Mouse (Mus musculus): Measurements from ENCODE around the gene Gm20388. TPM values are rescaled to one million over a fixed set of nuclear protein-coding genes. Genes with fewer than 3 reads are reported as not detected.

Gene Gm20388
- total and polyA plus RNA-seq, 3 experiments = 0.02 to 0.05 TPM; not detected in 1

DNA sequence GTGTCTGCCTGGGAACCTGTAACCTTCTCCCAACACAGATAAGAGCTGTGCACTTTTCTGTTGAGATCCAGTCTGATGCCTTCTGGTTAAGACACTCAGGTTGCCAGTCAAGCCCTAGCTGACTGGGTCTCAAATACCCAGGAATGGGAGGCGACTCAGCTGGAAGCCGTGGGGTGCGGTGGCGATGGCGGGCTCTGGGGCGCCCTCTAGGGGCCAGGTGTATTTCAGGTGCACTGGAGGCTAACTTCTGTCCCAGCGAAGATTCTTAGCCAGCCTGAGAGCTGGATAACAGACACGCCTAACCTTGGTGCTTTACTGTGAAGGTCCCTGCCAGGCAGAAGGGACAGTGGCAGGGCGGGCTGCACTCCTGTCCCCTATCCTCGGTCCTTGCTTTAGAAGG is 976.6 kb downstream of the Gm20388 start:
- DNase-seq (ENCODE audit: low spot score) = no peak
- Histone ChIP-seq H3K4me1 (ENCODE audit: insufficient read depth, low read depth, low read length) (no peaks in the 10 kb centered on the region), H3K36me3 (replicated peaks) (no peaks in the 10 kb centered on the region), H3K27me3 (ENCODE audit: insufficient read depth, low read length) (no peaks in the 10 kb centered on the region), H3K4me3 (ENCODE audit: low read depth, low read length) (no peak overlapping the region), H3K9me3 (replicated peaks) (peaks cover 70% of the 10 kb centered on the region)
- TF ChIP-seq GATA2 (IDR thresholded peaks at IDR 0.05; ENCODE audit: borderline replicate concordance, low read depth, low read length) = no peak
- no peak for TF ChIP-seq CTCF (IDR thresholded peaks at IDR 0.05; ENCODE audit: low read depth, low read length)
- no peak for TF ChIP-seq POLR2AphosphoS5 (IDR thresholded peaks at IDR 0.05; ENCODE audit: insufficient replicate concordance, low read depth, low read length)
- TF ChIP-seq GATA1 (IDR thresholded peaks at IDR 0.05; ENCODE audit: borderline replicate concordance, low read length) = no peak
- no peak for TF ChIP-seq TAL1 (conservative IDR thresholded peaks at IDR 0.05; ENCODE audit: low read depth, low read length)
- ATAC-seq (ENCODE audit: extremely low read depth, insufficient number of reproducible peaks, low FRiP score, poor library complexity, severe bottlenecking) = no peak

DNA sequence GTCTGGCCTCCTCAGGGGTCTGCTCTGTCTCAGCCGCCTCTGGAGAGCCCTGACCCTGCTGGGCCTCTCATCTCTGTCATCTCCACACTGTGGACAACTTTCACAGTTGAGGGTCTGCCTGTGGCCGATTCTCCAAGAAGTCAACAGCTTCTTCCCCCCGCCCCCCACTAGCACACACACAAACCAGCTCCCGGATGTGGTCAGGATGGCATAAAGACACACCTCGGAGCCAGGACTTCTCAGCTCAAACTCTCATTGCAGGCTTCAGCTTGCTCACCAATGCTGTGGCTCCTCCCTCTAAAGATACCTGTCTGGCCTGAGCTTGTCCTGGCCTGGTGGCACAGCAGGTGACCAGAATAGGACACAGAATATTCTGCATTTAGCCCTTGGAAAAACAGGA is 977.4 kb downstream of the Gm20388 start:
- peaks cover 73% of the 10 kb centered on the region for H3K9me3 ChIP-seq (replicated peaks)
- no peaks in the 10 kb centered on the region for H3K27me3 ChIP-seq (ENCODE audit: insufficient read depth, low read length)
- no peaks in the 10 kb centered on the region for H3K36me3 ChIP-seq (replicated peaks)
- no peak for TF ChIP-seq GATA1 (IDR thresholded peaks at IDR 0.05; ENCODE audit: borderline replicate concordance, low read length)
- TF ChIP-seq TAL1 (conservative IDR thresholded peaks at IDR 0.05; ENCODE audit: low read depth, low read length) = no peak
- no peak for TF ChIP-seq GATA2 (IDR thresholded peaks at IDR 0.05; ENCODE audit: borderline replicate concordance, low read depth, low read length)
- TF ChIP-seq POLR2AphosphoS5 (IDR thresholded peaks at IDR 0.05; ENCODE audit: insufficient replicate concordance, low read depth, low read length) = no peak
- TF ChIP-seq CTCF (IDR thresholded peaks at IDR 0.05; ENCODE audit: low read depth, low read length) = no peak
- no peak overlapping the region for H3K4me3 ChIP-seq (ENCODE audit: low read depth, low read length)
- DNase-seq (ENCODE audit: low spot score) (no peak), ATAC-seq (ENCODE audit: extremely low read depth, insufficient number of reproducible peaks, low FRiP score, poor library complexity, severe bottlenecking) (no peak)
- H3K4me1 ChIP-seq (ENCODE audit: insufficient read depth, low read depth, low read length) = no peaks in the 10 kb centered on the region

DNA sequence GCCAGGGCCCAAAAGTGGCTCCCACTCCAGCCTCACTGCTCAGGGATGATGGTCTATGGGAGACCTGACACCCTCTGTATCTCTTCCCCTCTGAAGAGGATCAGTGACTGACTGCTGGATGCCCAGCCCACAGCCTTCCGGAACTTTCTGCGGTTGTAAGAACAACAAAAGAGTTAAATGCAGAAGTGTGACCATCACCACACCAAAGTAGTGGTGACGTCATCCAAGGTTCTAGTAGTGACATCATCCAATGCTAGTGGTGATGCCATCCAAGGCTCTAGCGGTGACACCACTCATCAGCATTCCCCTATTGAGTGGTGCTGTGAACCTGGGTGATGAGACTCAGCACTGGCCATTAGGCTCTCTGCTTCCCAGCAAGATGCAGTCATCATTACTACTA is 978.5 kb downstream of the Gm20388 start:
- H3K36me3 ChIP-seq (replicated peaks) = no peaks in the 10 kb centered on the region
- ATAC-seq (ENCODE audit: extremely low read depth, insufficient number of reproducible peaks, low FRiP score, poor library complexity, severe bottlenecking) = no peak
- H3K27me3 ChIP-seq (ENCODE audit: insufficient read depth, low read length) = no peaks in the 10 kb centered on the region
- peaks cover 77% of the 10 kb centered on the region for H3K9me3 ChIP-seq (replicated peaks)
- no peak overlapping the region for H3K4me3 ChIP-seq (ENCODE audit: low read depth, low read length)
- no peaks in the 10 kb centered on the region for H3K4me1 ChIP-seq (ENCODE audit: insufficient read depth, low read depth, low read length)
- TF ChIP-seq POLR2AphosphoS5 (IDR thresholded peaks at IDR 0.05; ENCODE audit: insufficient replicate concordance, low read depth, low read length) (no peak), CTCF (IDR thresholded peaks at IDR 0.05; ENCODE audit: low read depth, low read length) (no peak), GATA1 (IDR thresholded peaks at IDR 0.05; ENCODE audit: borderline replicate concordance, low read length) (no peak), GATA2 (IDR thresholded peaks at IDR 0.05; ENCODE audit: borderline replicate concordance, low read depth, low read length) (no peak), TAL1 (conservative IDR thresholded peaks at IDR 0.05; ENCODE audit: low read depth, low read length) (no peak)
- DNase-seq (ENCODE audit: low spot score) = no peak

DNA sequence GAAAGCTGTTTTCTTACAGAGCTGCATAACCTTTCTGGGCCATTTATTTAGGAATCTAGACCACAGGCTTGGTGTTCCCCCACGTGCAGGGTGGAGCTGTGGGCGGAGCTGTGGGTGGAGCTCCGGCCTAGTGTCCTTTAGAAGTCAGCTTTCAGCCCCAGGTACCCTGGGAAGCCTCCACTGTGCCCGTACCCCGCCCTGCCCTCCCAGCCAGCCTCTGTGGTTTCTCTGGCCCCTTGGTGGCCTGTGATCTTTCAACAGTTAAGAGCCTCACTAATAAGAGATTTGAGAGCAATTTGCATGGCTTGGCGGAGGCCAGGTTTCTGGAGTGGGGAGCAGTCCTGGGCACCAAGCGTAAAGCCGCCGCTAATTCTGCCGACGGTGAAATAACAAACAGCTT is 979.4 kb downstream of the Gm20388 start:
- H3K36me3 ChIP-seq (replicated peaks) = no peaks in the 10 kb centered on the region
- TF ChIP-seq GATA2 (IDR thresholded peaks at IDR 0.05; ENCODE audit: borderline replicate concordance, low read depth, low read length) (no peak), TAL1 (conservative IDR thresholded peaks at IDR 0.05; ENCODE audit: low read depth, low read length) (no peak), GATA1 (IDR thresholded peaks at IDR 0.05; ENCODE audit: borderline replicate concordance, low read length) (no peak), CTCF (IDR thresholded peaks at IDR 0.05; ENCODE audit: low read depth, low read length) (no peak), POLR2AphosphoS5 (IDR thresholded peaks at IDR 0.05; ENCODE audit: insufficient replicate concordance, low read depth, low read length) (no peak)
- no peaks in the 10 kb centered on the region for H3K27me3 ChIP-seq (ENCODE audit: insufficient read depth, low read length)
- DNase-seq (ENCODE audit: low spot score) (no peak), ATAC-seq (ENCODE audit: extremely low read depth, insufficient number of reproducible peaks, low FRiP score, poor library complexity, severe bottlenecking) (no peak)
- no peak overlapping the region for H3K4me3 ChIP-seq (ENCODE audit: low read depth, low read length)
- H3K9me3 ChIP-seq (replicated peaks) = peaks cover 77% of the 10 kb centered on the region
- H3K4me1 ChIP-seq (ENCODE audit: insufficient read depth, low read depth, low read length) = no peaks in the 10 kb centered on the region

DNA sequence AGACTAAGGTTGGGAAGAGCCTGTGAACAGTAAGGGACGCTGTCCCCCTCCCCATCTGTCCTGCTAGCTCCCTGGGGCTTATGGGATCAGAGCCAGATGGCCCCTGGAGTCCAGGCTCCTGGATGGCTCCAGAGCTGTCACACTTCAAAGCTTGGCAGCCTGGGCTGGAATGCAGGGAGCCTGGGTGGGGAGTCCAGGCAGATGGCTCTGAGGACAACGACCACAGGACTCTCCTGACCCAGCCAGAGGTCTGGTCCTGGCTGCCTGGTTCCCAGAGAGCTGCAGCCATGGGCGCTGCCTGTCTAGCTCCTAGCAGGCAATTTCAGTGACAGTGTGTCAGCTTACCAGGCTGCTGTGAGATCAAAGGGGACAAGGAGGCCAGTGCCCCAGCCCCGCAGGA is 984.4 kb downstream of the Gm20388 start:
- Histone ChIP-seq H3K4me1 (ENCODE audit: insufficient read depth, low read depth, low read length) (no peaks in the 10 kb centered on the region), H3K9me3 (replicated peaks) (peaks cover 92% of the 10 kb centered on the region), H3K27me3 (ENCODE audit: insufficient read depth, low read length) (no peaks in the 10 kb centered on the region), H3K36me3 (replicated peaks) (no peaks in the 10 kb centered on the region), H3K4me3 (ENCODE audit: low read depth, low read length) (no peak overlapping the region)
- DNase-seq (ENCODE audit: low spot score) = no peak
- TF ChIP-seq GATA1 (IDR thresholded peaks at IDR 0.05; ENCODE audit: borderline replicate concordance, low read length) = no peak
- TF ChIP-seq CTCF (IDR thresholded peaks at IDR 0.05; ENCODE audit: low read depth, low read length) = no peak
- no peak for TF ChIP-seq POLR2AphosphoS5 (IDR thresholded peaks at IDR 0.05; ENCODE audit: insufficient replicate concordance, low read depth, low read length)
- TF ChIP-seq TAL1 (conservative IDR thresholded peaks at IDR 0.05; ENCODE audit: low read depth, low read length) = no peak
- no peak for TF ChIP-seq GATA2 (IDR thresholded peaks at IDR 0.05; ENCODE audit: borderline replicate concordance, low read depth, low read length)
- ATAC-seq (ENCODE audit: extremely low read depth, insufficient number of reproducible peaks, low FRiP score, poor library complexity, severe bottlenecking) = no peak

DNA sequence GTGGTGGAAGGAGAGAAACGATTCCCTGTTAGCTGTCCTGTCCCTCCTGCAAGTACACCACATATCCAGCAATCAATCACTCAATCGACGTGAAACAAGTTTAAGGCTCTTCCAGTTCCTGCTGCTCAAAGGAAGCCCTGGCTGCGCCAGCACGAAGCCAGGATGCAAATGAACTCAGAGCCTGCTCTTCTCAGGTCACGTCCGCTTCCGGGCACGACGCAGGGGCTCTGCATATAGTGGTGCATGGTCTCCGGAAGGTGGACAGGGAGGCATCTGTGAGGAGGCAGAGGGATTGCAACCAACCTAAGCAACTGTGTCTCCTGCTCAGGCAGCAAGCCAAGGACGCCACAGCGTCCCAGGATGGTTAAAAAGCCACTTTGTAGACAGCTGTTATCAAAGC is 985.0 kb downstream of the Gm20388 start:
- H3K36me3 ChIP-seq (replicated peaks) = no peaks in the 10 kb centered on the region
- no peak overlapping the region; the same call in 1 of the 2 replicates for H3K4me3 ChIP-seq (ENCODE audit: low read depth, low read length)
- no peaks in the 10 kb centered on the region for H3K4me1 ChIP-seq (ENCODE audit: insufficient read depth, low read depth, low read length)
- no peaks in the 10 kb centered on the region for H3K27me3 ChIP-seq (ENCODE audit: insufficient read depth, low read length)
- ATAC-seq (ENCODE audit: extremely low read depth, insufficient number of reproducible peaks, low FRiP score, poor library complexity, severe bottlenecking) (no peak), DNase-seq (ENCODE audit: low spot score) (no peak)
- H3K9me3 ChIP-seq (replicated peaks) = peaks cover 94% of the 10 kb centered on the region
- TF ChIP-seq GATA1 (IDR thresholded peaks at IDR 0.05; ENCODE audit: borderline replicate concordance, low read length) = no peak
- TF ChIP-seq POLR2AphosphoS5 (IDR thresholded peaks at IDR 0.05; ENCODE audit: insufficient replicate concordance, low read depth, low read length) = no peak
- no peak for TF ChIP-seq CTCF (IDR thresholded peaks at IDR 0.05; ENCODE audit: low read depth, low read length)
- no peak for TF ChIP-seq GATA2 (IDR thresholded peaks at IDR 0.05; ENCODE audit: borderline replicate concordance, low read depth, low read length)
- TF ChIP-seq TAL1 (conservative IDR thresholded peaks at IDR 0.05; ENCODE audit: low read depth, low read length) = no peak

Measured in G1E (cell line).